In the genomic region with DNA sequence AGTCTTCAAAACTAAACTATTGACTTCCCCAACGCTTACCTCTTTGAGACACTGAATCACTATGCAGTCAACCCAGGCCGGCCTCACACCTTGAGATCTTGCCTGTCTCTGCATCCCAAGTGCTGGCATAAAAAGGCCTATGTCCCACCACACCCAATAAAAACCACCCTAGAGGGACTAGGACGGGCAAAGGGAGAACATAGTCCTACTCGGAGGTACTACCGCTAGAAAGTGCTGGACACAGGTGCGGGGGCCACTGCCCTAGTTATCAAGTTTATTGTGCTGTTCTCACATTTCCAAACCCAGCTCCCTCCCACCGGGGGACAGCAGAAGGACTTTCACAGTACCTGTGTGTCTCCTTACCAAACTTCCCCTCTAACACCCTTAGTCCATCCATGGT, we compare ENCODE assay signal across 26 mouse cellular contexts. TPM values are rescaled to one million over a fixed set of nuclear protein-coding genes. Genes with fewer than 3 reads are reported as not detected.
DNase-seq lines count a peak whose midpoint lies in the region; ATAC-seq and TF ChIP-seq lines count a peak whose summit lies in the region.
"Had no signal": no experiment of that assay in that cellular context is flagged by ENCODE, and none has a peak within 500 bp of the region (broad histone marks: within the 10 kb centered on the region; RNA-seq: fewer than 3 reads in every experiment).

No protein-coding gene starts in this region.

- no peaks in the 10 kb centered on the region for H3K27me3 ChIP-seq in forebrain, embryonic 11.5 days (ENCODE audit: control insufficient read depth, insufficient read depth, low read length)
- H3K27me3 ChIP-seq in forebrain, postnatal 0 days (ENCODE audit: insufficient read depth, low read length): no peaks in the 10 kb centered on the region
- no peaks in the 10 kb centered on the region for H3K27me3 ChIP-seq in hindbrain, embryonic 10.5 days (ENCODE audit: insufficient read depth, poor library complexity, severe bottlenecking)
- no peaks in the 10 kb centered on the region for H3K27me3 ChIP-seq in hindbrain, postnatal 0 days (ENCODE audit: insufficient read depth, low read length)
- no peaks in the 10 kb centered on the region for H3K27me3 ChIP-seq in liver, embryonic 13.5 days
- H3K27me3 ChIP-seq in embryonic facial prominence, embryonic 10.5 days (replicated peaks; ENCODE audit: low read depth, poor library complexity, severe bottlenecking): no peaks in the 10 kb centered on the region
- H3K27me3 ChIP-seq: embryonic facial prominence, embryonic 12.5 days; limb, embryonic 15.5 days; midbrain, embryonic 13.5 days had no signal

- H3K4me3 ChIP-seq in forebrain, embryonic 11.5 days (ENCODE audit: low read depth, low read length): no peak overlapping the region
- no peak overlapping the region for H3K4me3 ChIP-seq in forebrain, postnatal 0 days (ENCODE audit: low read depth, low read length)
- H3K4me3 ChIP-seq in hindbrain, embryonic 10.5 days: peak overlapping the region; percentile 95; the same call in 1 of the 2 replicates
- no peak overlapping the region for H3K4me3 ChIP-seq in hindbrain, postnatal 0 days (ENCODE audit: low read length)
- no peak overlapping the region for H3K4me3 ChIP-seq in liver, embryonic 13.5 days (replicated peaks)
- peak overlapping the region; percentile 13; the same call in 1 of the 2 replicates for H3K4me3 ChIP-seq in embryonic facial prominence, embryonic 10.5 days
- H3K4me3 ChIP-seq: embryonic facial prominence, embryonic 12.5 days; limb, embryonic 15.5 days; midbrain, embryonic 13.5 days had no signal

- ATAC-seq in forebrain, embryonic 11.5 days (replicated peaks; ENCODE audit: low FRiP score): no peak
- no peak for ATAC-seq in forebrain, postnatal 0 days
- ATAC-seq in hindbrain, postnatal 0 days: no peak
- no peak for ATAC-seq in liver, embryonic 13.5 days (ENCODE audit: low read depth)
- ATAC-seq: inflammation-experienced regulatory T-cells, adult 6 months; liver, postnatal 0 days; midbrain, embryonic 13.5 days had no signal

- peak; percentile 49 for DNase-seq in forebrain, embryonic 11.5 days (ENCODE audit: low spot score)
- no peak for DNase-seq in forebrain, postnatal 0 days
- DNase-seq in hindbrain, embryonic 10.5 days (ENCODE audit: low spot score): no peak
- no peak for DNase-seq in hindbrain, postnatal 0 days (ENCODE audit: low spot score)
- DNase-seq in liver, embryonic 13.5 days: no peak
- DNase-seq in liver: no peak
- no peak for DNase-seq in embryonic facial prominence, embryonic 10.5 days (ENCODE audit: low spot score)
- no peak for DNase-seq in spleen, postnatal 4 days (ENCODE audit: low spot score in 2 of 2)
- DNase-seq: adrenal gland, postnatal 25 days; cerebellum, adult 11-12 months; cerebellum, postnatal 36 days; gastrocnemius, postnatal 25 days; heart, adult 18-20 months; kidney, adult 11 months; kidney, postnatal 10 days; layer of hippocampus, postnatal 36 days; left cerebral cortex, postnatal 4 days; liver, postnatal 0 days; lung, postnatal 36 days; right cerebral cortex, postnatal 4 days; thymus, postnatal 4 days had no signal

- WGBS in forebrain, embryonic 11.5 days: 92% methylated on average over 7 of the region's 7 CpGs
- WGBS in forebrain, postnatal 0 days: 91% methylated on average over 7 of the region's 7 CpGs
- WGBS in hindbrain, embryonic 10.5 days: 94% methylated on average over 7 of the region's 7 CpGs
- 93% methylated on average over 7 of the region's 7 CpGs for WGBS in hindbrain, postnatal 0 days
- WGBS in liver, embryonic 13.5 days (ENCODE audit: insufficient replicate concordance): 87% methylated on average over 7 of the region's 7 CpGs
- 94% methylated on average over 7 of the region's 7 CpGs for WGBS in embryonic facial prominence, embryonic 10.5 days

- no peak overlapping the region for H3K9ac ChIP-seq in forebrain, embryonic 11.5 days (ENCODE audit: low read length)
- H3K9ac ChIP-seq in forebrain, postnatal 0 days: no peak overlapping the region
- no peak overlapping the region for H3K9ac ChIP-seq in hindbrain, postnatal 0 days (replicated peaks; ENCODE audit: low read length)
- no peak overlapping the region for H3K9ac ChIP-seq in liver, embryonic 13.5 days
- H3K9ac ChIP-seq: embryonic facial prominence, embryonic 12.5 days; limb, embryonic 15.5 days; liver, postnatal 0 days had no signal

- TF ChIP-seq CTCF in forebrain, postnatal 0 days (IDR thresholded peaks at IDR 0.05; ENCODE audit: low read depth): no peak
- TF ChIP-seq CTCF in hindbrain, postnatal 0 days (IDR thresholded peaks at IDR 0.05; ENCODE audit: low read depth): no peak

- no peak overlapping the region for H3K27ac ChIP-seq in forebrain, embryonic 11.5 days (ENCODE audit: low read depth, low read length)
- H3K27ac ChIP-seq in forebrain, postnatal 0 days (ENCODE audit: low read depth, low read length): no peak overlapping the region
- H3K27ac ChIP-seq in hindbrain, embryonic 10.5 days: no peak overlapping the region
- no peak overlapping the region for H3K27ac ChIP-seq in hindbrain, postnatal 0 days
- peak overlapping the region; percentile 36; the same call in 1 of the 2 replicates for H3K27ac ChIP-seq in liver, embryonic 13.5 days
- no peak overlapping the region for H3K27ac ChIP-seq in embryonic facial prominence, embryonic 10.5 days (replicated peaks)
- H3K27ac ChIP-seq: embryonic facial prominence, embryonic 12.5 days; limb, embryonic 15.5 days; midbrain, embryonic 13.5 days had no signal

- H3K9me3 ChIP-seq in forebrain, embryonic 11.5 days (ENCODE audit: control insufficient read depth, low read length): no peaks in the 10 kb centered on the region
- H3K9me3 ChIP-seq in forebrain, postnatal 0 days (ENCODE audit: low read length): no peaks in the 10 kb centered on the region
- no peaks in the 10 kb centered on the region for H3K9me3 ChIP-seq in hindbrain, embryonic 10.5 days
- H3K9me3 ChIP-seq in hindbrain, postnatal 0 days (ENCODE audit: low read length): no peaks in the 10 kb centered on the region
- no peaks in the 10 kb centered on the region for H3K9me3 ChIP-seq in liver, embryonic 13.5 days (replicated peaks)
- H3K9me3 ChIP-seq in embryonic facial prominence, embryonic 10.5 days: no peaks in the 10 kb centered on the region
- H3K9me3 ChIP-seq: embryonic facial prominence, embryonic 12.5 days; limb, embryonic 15.5 days; midbrain, embryonic 13.5 days had no signal

- peaks cover 34% of the 10 kb centered on the region for H3K4me1 ChIP-seq in forebrain, embryonic 11.5 days (replicated peaks; ENCODE audit: control insufficient read depth, insufficient read depth, low read length)
- H3K4me1 ChIP-seq in forebrain, postnatal 0 days (ENCODE audit: insufficient read depth): peaks cover 39% of the 10 kb centered on the region
- H3K4me1 ChIP-seq in hindbrain, embryonic 10.5 days (replicated peaks): peaks cover 63% of the 10 kb centered on the region
- H3K4me1 ChIP-seq in hindbrain, postnatal 0 days (ENCODE audit: insufficient read depth, low read length): peaks cover 25% of the 10 kb centered on the region
- H3K4me1 ChIP-seq in liver, embryonic 13.5 days (replicated peaks): peaks cover 72% of the 10 kb centered on the region
- H3K4me1 ChIP-seq in embryonic facial prominence, embryonic 10.5 days: peaks cover 66% of the 10 kb centered on the region

- H3K36me3 ChIP-seq in forebrain, embryonic 11.5 days (ENCODE audit: control insufficient read depth, insufficient read depth, low read length): peaks cover 23% of the 10 kb centered on the region
- peaks cover 42% of the 10 kb centered on the region for H3K36me3 ChIP-seq in forebrain, postnatal 0 days (ENCODE audit: insufficient read depth)
- peaks cover 56% of the 10 kb centered on the region for H3K36me3 ChIP-seq in hindbrain, embryonic 10.5 days
- peaks cover 23% of the 10 kb centered on the region; the same call in 1 of the 2 replicates for H3K36me3 ChIP-seq in hindbrain, postnatal 0 days (ENCODE audit: insufficient read depth, low read length)
- peaks cover 50% of the 10 kb centered on the region for H3K36me3 ChIP-seq in liver, embryonic 13.5 days
- H3K36me3 ChIP-seq in embryonic facial prominence, embryonic 10.5 days (replicated peaks): peaks cover 53% of the 10 kb centered on the region

- no peak overlapping the region for H3K4me2 ChIP-seq in forebrain, embryonic 11.5 days (ENCODE audit: low read depth, low read length, severe bottlenecking)
- no peak overlapping the region for H3K4me2 ChIP-seq in forebrain, postnatal 0 days (ENCODE audit: low read depth)
- H3K4me2 ChIP-seq in hindbrain, postnatal 0 days (ENCODE audit: low read depth, low read length): no peak overlapping the region
- H3K4me2 ChIP-seq in liver, embryonic 13.5 days: no peak overlapping the region
- H3K4me2 ChIP-seq: embryonic facial prominence, embryonic 12.5 days; heart, embryonic 11.5 days; limb, embryonic 15.5 days had no signal

RNA-seq across cellular contexts. Expression of gene Ppp1r35, which starts 3.0 kb away (rescaled TPM):
- polyA plus RNA-seq in forebrain, embryonic 11.5 days (2014; fragmentation: Nextera tagmentation; extraction: Ambion mirVana): 72.8 and 77.9 TPM in 2 replicates
- 28.8 and 47.4 TPM in 2 replicates for total RNA-seq in forebrain, postnatal 0 days (2014; rRNA removed)
- polyA plus RNA-seq in forebrain, postnatal 0 days (2015; fragmentation: Nextera tagmentation; extraction: Ambion mirVana): 39.1 and 41.8 TPM in 2 replicates
- 51.4 and 78.3 TPM in 2 replicates for polyA plus RNA-seq in hindbrain, embryonic 10.5 days (2016; fragmentation: Nextera tagmentation; extraction: Ambion mirVana)
- total RNA-seq in hindbrain, postnatal 0 days (2014; rRNA removed): 52.8 and 67.0 TPM in 2 replicates
- 35.5 and 37.1 TPM in 2 replicates for polyA plus RNA-seq in hindbrain, postnatal 0 days (2015; fragmentation: Nextera tagmentation; extraction: Ambion mirVana)
- 17.8 and 20.1 TPM in 2 replicates for polyA plus RNA-seq in liver, embryonic 13.5 days (2015; fragmentation: Nextera tagmentation; extraction: Ambion mirVana)
- polyA plus RNA-seq in embryonic facial prominence, embryonic 10.5 days (2016; fragmentation: Nextera tagmentation; extraction: Ambion mirVana): 47.9 and 49.1 TPM in 2 replicates

RNA-seq across cellular contexts. Expression of gene Mepce, which starts 5.8 kb away (rescaled TPM):
- polyA plus RNA-seq in forebrain, embryonic 11.5 days (2014; fragmentation: Nextera tagmentation; extraction: Ambion mirVana): 11.9 and 12.4 TPM in 2 replicates
- 33.3 and 47.7 TPM in 2 replicates for total RNA-seq in forebrain, postnatal 0 days (2014; rRNA removed)
- 18.3 and 21.1 TPM in 2 replicates for polyA plus RNA-seq in forebrain, postnatal 0 days (2015; fragmentation: Nextera tagmentation; extraction: Ambion mirVana)
- 12.6 TPM in 2 replicates for polyA plus RNA-seq in hindbrain, embryonic 10.5 days (2016; fragmentation: Nextera tagmentation; extraction: Ambion mirVana)
- 40.3 and 49.2 TPM in 2 replicates for total RNA-seq in hindbrain, postnatal 0 days (2014; rRNA removed)
- polyA plus RNA-seq in hindbrain, postnatal 0 days (2015; fragmentation: Nextera tagmentation; extraction: Ambion mirVana): 16.8 and 17.1 TPM in 2 replicates
- 4.5 and 4.9 TPM in 2 replicates for polyA plus RNA-seq in liver, embryonic 13.5 days (2015; fragmentation: Nextera tagmentation; extraction: Ambion mirVana)
- 9.1 and 11.5 TPM in 2 replicates for polyA plus RNA-seq in embryonic facial prominence, embryonic 10.5 days (2016; fragmentation: Nextera tagmentation; extraction: Ambion mirVana)

RNA-seq across cellular contexts. Expression of gene Zcwpw1, which starts 5.9 kb away (rescaled TPM):
- polyA plus RNA-seq in forebrain, embryonic 11.5 days (2014; fragmentation: Nextera tagmentation; extraction: Ambion mirVana): 18.1 and 21.2 TPM in 2 replicates
- 3.5 and 7.7 TPM in 2 replicates for total RNA-seq in forebrain, postnatal 0 days (2014; rRNA removed)
- polyA plus RNA-seq in forebrain, postnatal 0 days (2015; fragmentation: Nextera tagmentation; extraction: Ambion mirVana): 3.1 and 4.8 TPM in 2 replicates
- 11.9 and 13.9 TPM in 2 replicates for polyA plus RNA-seq in hindbrain, embryonic 10.5 days (2016; fragmentation: Nextera tagmentation; extraction: Ambion mirVana)
- 3.8 and 4.9 TPM in 2 replicates for total RNA-seq in hindbrain, postnatal 0 days (2014; rRNA removed)
- 11.4 TPM in 2 replicates for polyA plus RNA-seq in hindbrain, postnatal 0 days (2015; fragmentation: Nextera tagmentation; extraction: Ambion mirVana)
- 3.5 and 4.8 TPM in 2 replicates for polyA plus RNA-seq in liver, embryonic 13.5 days (2015; fragmentation: Nextera tagmentation; extraction: Ambion mirVana)
- 14.5 and 17.5 TPM in 2 replicates for polyA plus RNA-seq in embryonic facial prominence, embryonic 10.5 days (2016; fragmentation: Nextera tagmentation; extraction: Ambion mirVana)

RNA-seq across cellular contexts. Expression of gene Tsc22d4, which starts 36.1 kb away (rescaled TPM):
- polyA plus RNA-seq in forebrain, embryonic 11.5 days (2014; fragmentation: Nextera tagmentation; extraction: Ambion mirVana): 81.1 and 83.5 TPM in 2 replicates
- total RNA-seq in forebrain, postnatal 0 days (2014; rRNA removed): 120 and 135 TPM in 2 replicates
- 112 and 134 TPM in 2 replicates for polyA plus RNA-seq in forebrain, postnatal 0 days (2015; fragmentation: Nextera tagmentation; extraction: Ambion mirVana)
- 82.5 and 86.0 TPM in 2 replicates for polyA plus RNA-seq in hindbrain, embryonic 10.5 days (2016; fragmentation: Nextera tagmentation; extraction: Ambion mirVana)
- total RNA-seq in hindbrain, postnatal 0 days (2014; rRNA removed): 383 and 444 TPM in 2 replicates
- 251 and 270 TPM in 2 replicates for polyA plus RNA-seq in hindbrain, postnatal 0 days (2015; fragmentation: Nextera tagmentation; extraction: Ambion mirVana)
- 66.8 and 69.1 TPM in 2 replicates for polyA plus RNA-seq in liver, embryonic 13.5 days (2015; fragmentation: Nextera tagmentation; extraction: Ambion mirVana)
- 89.8 and 94.3 TPM in 2 replicates for polyA plus RNA-seq in embryonic facial prominence, embryonic 10.5 days (2016; fragmentation: Nextera tagmentation; extraction: Ambion mirVana)

RNA-seq across cellular contexts. Expression of gene Nyap1, which starts 40.3 kb away (rescaled TPM):
- 3.8 and 4.4 TPM in 2 replicates for polyA plus RNA-seq in forebrain, embryonic 11.5 days (2014; fragmentation: Nextera tagmentation; extraction: Ambion mirVana)
- total RNA-seq in forebrain, postnatal 0 days (2014; rRNA removed): 251 and 252 TPM in 2 replicates
- polyA plus RNA-seq in forebrain, postnatal 0 days (2015; fragmentation: Nextera tagmentation; extraction: Ambion mirVana): 42.0 and 48.9 TPM in 2 replicates
- 4.7 and 9.5 TPM in 2 replicates for polyA plus RNA-seq in hindbrain, embryonic 10.5 days (2016; fragmentation: Nextera tagmentation; extraction: Ambion mirVana)
- total RNA-seq in hindbrain, postnatal 0 days (2014; rRNA removed): 192 and 215 TPM in 2 replicates
- 30.0 and 33.2 TPM in 2 replicates for polyA plus RNA-seq in hindbrain, postnatal 0 days (2015; fragmentation: Nextera tagmentation; extraction: Ambion mirVana)
- 0.17 and 0.19 TPM in 2 replicates for polyA plus RNA-seq in liver, embryonic 13.5 days (2015; fragmentation: Nextera tagmentation; extraction: Ambion mirVana)
- polyA plus RNA-seq in embryonic facial prominence, embryonic 10.5 days (2016; fragmentation: Nextera tagmentation; extraction: Ambion mirVana): 3.0 and 3.6 TPM in 2 replicates

Comparison
In these comparisons a context has a peak if more than half of its experiments do, and no peak if none do; other contexts are left out.
1. H3K4me3 ChIP-seq: peak in hindbrain, embryonic 10.5 days (single experiment) and embryonic facial prominence, embryonic 10.5 days (single experiment); none in forebrain, embryonic 11.5 days (single experiment), forebrain, postnatal 0 days (single experiment), hindbrain, postnatal 0 days (single experiment) and liver, embryonic 13.5 days (single experiment).